Mouse (Mus musculus): ENCODE measurements around the gene Emc4.

GRCm38 (mm10) chr2:112341117-112341516 is 26.7 kb downstream of the Emc4 start:
- TF ChIP-seq CTCF (IDR thresholded peaks at IDR 0.05; ENCODE audit: insufficient read depth, low read depth, low read length): no peak
- TF ChIP-seq POLR2A (IDR thresholded peaks at IDR 0.05; ENCODE audit: insufficient read depth, low read depth, low read length): no peak
